Mouse (Mus musculus) lung, adult 2 months (tissue): ENCODE results near the gene Phf2. TPM values are rescaled to one million over a fixed set of nuclear protein-coding genes. Genes with fewer than 3 reads are reported as not detected.

Experiments used
- DNase-seq: peaks from one replicate; pipeline ENCODE4 v3.0.0; 2022
- H3K4me1 ChIP-seq: fragments of 200-500 bp; 2 replicates; pipeline ENCODE4 v1.6.1; 2011; ENCODE audit warnings: low read length; ENCODE audit not compliant: control insufficient read depth, insufficient read depth
- H3K4me3 ChIP-seq: fragments of 200-500 bp; replicated peaks from 2 replicates; pipeline ENCODE3; 2011; ENCODE audit warnings: low read depth, mild to moderate bottlenecking, control low read depth, low read length; ENCODE audit errors: extremely low read depth
- CTCF ChIP-seq: fragments of 200-500 bp; IDR thresholded peaks from 2 replicates; pipeline ENCODE4 v1.5.1; 2011; ENCODE audit warnings: mild to moderate bottlenecking, low read length, control low read depth; ENCODE audit not compliant: insufficient read depth
- POLR2A ChIP-seq: fragments of 200-500 bp; IDR thresholded peaks from 2 replicates; pipeline ENCODE4 v1.6.1; 2011; ENCODE audit warnings: low read depth, mild to moderate bottlenecking, control low read depth, low read length, borderline replicate concordance; ENCODE audit errors: extremely low read depth
- WGBS: fragments of 180-500 bp; shearing (Covaris S2); methylation state at CpG from one replicate; pipeline ENCODE4 v1.1.7; 2018; 5-methylcytosine and 5-hydroxymethylcytosine counted together
- polyA plus RNA-seq: library from polyadenylated mRNA; depleted of rRNA; stranded (reverse); fragments of >200 nt; gene quantifications from 2 replicates; pipeline ENCODE4 v1.2.3, GENCODE M21; 2012

The Phf2 gene
- polyA plus RNA-seq, 1 experiment, result 25.9 TPM

GRCm38 (mm10) chr13:48858779-48859178 is 12.1 kb downstream of the Phf2 start:
- Histone ChIP-seq H3K4me1 (peaks cover 16% of the 10 kb centered on the region), H3K4me3 (no peak overlapping the region)
- 73% methylated on average over 4 of the region's 4 CpGs for WGBS
- TF ChIP-seq CTCF (no peak), POLR2A (no peak)
- no peak for DNase-seq

- TF ChIP-seq POLR2A (no peak), CTCF (no peak)
- no peak for DNase-seq
- WGBS, result 46% methylated on average over 6 of the region's 6 CpGs
- Histone ChIP-seq H3K4me1 (peaks cover 12% of the 10 kb centered on the region), H3K4me3 (no peak overlapping the region)
These were observed 12.9 kb downstream of the Phf2 start for GRCm38 (mm10) chr13:48858054-48858453.

DNA sequence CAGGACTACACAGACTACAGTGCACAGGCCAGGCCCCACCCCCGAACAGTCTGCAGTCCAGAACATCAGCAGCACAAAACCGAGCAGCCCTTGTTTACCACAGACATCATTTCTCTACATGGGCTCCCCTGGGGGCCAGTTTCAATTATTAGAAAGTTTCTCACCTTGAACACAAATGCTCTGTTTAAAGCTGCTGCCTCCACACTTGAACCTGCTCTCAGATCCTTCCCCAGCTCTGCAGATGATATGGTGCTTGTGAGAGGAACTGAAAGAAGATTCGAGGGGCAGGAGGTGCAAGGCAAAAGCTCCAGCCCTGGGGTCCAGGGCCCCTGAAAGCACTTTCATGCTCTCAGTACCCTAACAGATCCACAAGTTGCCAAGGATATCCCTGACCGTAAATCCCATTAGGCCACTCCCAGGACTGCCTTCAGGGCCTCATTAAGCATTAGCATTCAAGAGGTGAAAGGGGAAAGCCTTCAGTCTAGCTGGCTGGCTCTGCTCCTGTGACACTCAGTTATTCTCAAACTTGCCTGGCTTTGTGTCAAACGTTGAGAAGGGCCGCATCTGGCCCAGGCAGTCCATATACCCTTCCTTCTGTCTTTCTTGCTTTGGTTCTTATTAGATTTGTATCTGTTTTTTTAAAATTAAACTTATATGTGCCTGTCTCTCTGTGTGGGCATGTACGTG is 13.5 kb downstream of the Phf2 start:
- WGBS, result 49% methylated on average over 7 of the region's 7 CpGs
- TF ChIP-seq CTCF (no peak), POLR2A (no peak)
- peaks cover 9% of the 10 kb centered on the region for H3K4me1 ChIP-seq
- DNase-seq, result no peak
- no peak overlapping the region for H3K4me3 ChIP-seq

- WGBS, result 65% methylated on average over 3 of the region's 3 CpGs
- H3K4me3 ChIP-seq, result no peak overlapping the region
- DNase-seq, result no peak
- TF ChIP-seq CTCF (no peak), POLR2A (no peak)
- peaks cover 21% of the 10 kb centered on the region for H3K4me1 ChIP-seq
These were observed 17.0 kb downstream of the Phf2 start for GRCm38 (mm10) chr13:48853947-48854346.

DNA sequence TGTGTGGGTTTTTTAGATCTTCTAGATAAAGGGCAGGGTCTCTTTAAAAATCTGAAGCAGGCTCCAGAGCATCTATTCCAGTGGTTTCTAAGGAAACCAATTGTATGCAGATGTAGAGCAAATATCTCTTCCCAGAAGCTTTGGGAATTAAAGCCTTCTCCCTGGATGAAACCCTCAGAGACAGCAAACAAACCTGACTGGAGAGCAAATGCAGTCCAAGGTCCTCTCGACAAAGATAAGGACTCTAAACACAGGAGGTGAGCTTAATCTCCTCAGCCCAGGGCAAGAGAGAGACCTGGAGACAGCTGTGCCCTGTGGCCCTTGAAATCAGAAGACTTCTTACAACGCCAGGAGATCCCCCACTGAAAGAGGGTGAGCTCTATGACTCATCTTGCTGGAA is 17.4 kb downstream of the Phf2 start:
- TF ChIP-seq POLR2A (no peak), CTCF (no peak)
- DNase-seq, result no peak
- Histone ChIP-seq H3K4me3 (no peak overlapping the region), H3K4me1 (peaks cover 21% of the 10 kb centered on the region)
- WGBS, result 24% methylated on average over 2 of the region's 2 CpGs

GRCm38 (mm10) chr13:48852859-48853258 is 18.1 kb downstream of the Phf2 start:
- no peak for DNase-seq
- Histone ChIP-seq H3K4me3 (no peak overlapping the region), H3K4me1 (peaks cover 16% of the 10 kb centered on the region)
- 56% methylated on average over 3 of the region's 3 CpGs for whole genome bisulfite sequencing
- TF ChIP-seq POLR2A (no peak), CTCF (no peak)

DNA sequence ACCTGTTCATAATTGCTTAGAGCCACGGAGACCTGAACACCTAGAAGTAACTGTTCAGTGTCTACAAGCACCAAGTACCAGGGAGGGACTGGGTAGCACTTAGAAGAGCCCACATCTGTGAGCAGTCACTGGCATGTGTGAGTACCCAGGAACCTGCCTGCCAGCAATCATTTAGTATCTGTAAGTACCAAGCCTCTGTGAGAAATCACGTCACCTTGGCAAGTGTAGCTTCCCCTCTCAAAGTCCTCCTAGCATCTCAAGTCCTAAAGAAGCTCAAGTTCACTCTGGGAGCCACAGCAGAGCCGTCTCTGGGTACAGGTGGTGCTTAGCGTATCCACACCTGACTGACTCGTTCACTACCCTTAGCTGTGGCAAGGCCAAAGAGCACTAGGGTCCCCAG is 19.2 kb downstream of the Phf2 start:
- Histone ChIP-seq H3K4me1 (peaks cover 19% of the 10 kb centered on the region), H3K4me3 (no peak overlapping the region)
- no peak for DNase-seq
- WGBS, result 74% methylated on average over 5 of the region's 5 CpGs
- TF ChIP-seq POLR2A (no peak), CTCF (no peak)

DNA sequence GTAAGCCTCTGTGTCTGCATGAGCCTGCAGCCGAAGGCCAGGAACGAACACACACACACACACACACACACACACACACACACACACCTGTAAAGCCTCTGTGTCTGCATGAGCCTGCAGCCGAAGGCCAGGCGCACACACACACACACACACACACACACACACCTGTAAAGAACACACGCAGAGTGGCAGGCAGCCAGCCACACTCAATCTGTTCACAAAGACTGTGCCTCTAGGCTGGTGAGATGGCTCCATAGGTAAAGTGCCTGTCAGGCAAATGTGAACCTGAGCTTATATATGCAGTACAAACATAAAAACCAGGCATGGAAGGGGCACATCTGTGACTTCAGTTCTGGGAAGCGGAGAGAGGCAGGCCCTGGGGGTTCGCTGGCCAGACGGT is 20.1 kb downstream of the Phf2 start:
- no peak for DNase-seq
- TF ChIP-seq POLR2A, result no peak
- no peak for TF ChIP-seq CTCF
- H3K4me3 ChIP-seq, result no peak overlapping the region
- peaks cover 19% of the 10 kb centered on the region for H3K4me1 ChIP-seq
- 84% methylated on average over 8 of the region's 8 CpGs for WGBS

GRCm38 (mm10) chr13:48850326-48850725 is 20.6 kb downstream of the Phf2 start:
- Histone ChIP-seq H3K4me1 (peaks cover 19% of the 10 kb centered on the region), H3K4me3 (no peak overlapping the region)
- DNase-seq, result no peak
- TF ChIP-seq CTCF, result no peak
- TF ChIP-seq POLR2A, result no peak
- 82% methylated on average over 2 of the region's 2 CpGs for WGBS

- Histone ChIP-seq H3K4me1 (peaks cover 19% of the 10 kb centered on the region), H3K4me3 (no peak overlapping the region)
- no peak for DNase-seq
- no peak for TF ChIP-seq CTCF
- no peak for TF ChIP-seq POLR2A
- 30% methylated on average over 3 of the region's 3 CpGs for WGBS
These were observed 21.8 kb downstream of the Phf2 start for GRCm38 (mm10) chr13:48849155-48849554.
